Comparison of ENCODE assay signal across 9 mouse cellular contexts in the genomic region with DNA sequence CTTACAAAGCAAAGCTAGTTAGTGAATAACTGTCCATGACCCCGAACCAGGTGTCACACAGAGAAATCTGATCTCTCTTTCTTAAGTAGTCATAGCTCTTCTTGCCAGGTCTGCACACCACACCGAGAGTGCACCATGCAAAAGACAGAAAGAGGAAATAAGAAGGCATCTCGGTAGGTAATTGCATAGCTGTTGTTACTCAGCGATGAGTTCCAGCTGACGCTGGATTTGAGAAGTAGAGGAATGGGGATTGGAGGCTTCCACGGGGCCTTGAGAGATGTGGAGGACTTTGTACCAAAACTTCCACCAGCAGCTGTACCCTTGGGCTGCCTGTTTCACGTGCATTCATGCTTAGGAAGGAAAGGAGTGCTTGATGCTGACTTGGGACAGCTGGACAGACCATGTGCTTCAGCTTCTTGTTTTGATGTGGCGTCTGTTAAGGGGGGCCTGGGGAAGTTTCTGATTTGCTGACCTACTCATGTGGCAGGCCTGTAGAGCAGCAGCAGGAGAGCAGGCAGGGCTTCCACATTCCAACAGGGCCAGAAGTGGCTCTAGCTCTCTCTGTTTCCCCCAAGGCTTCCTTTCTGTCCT.
A peak's percentile ranks its signal among the peaks of the same experiment; 100 is the strongest.
DNase-seq lines count a peak whose midpoint lies in the region; ATAC-seq and TF ChIP-seq lines count a peak whose summit lies in the region.
"Had no signal": no experiment of that assay in that cellular context is flagged by ENCODE, and none has a peak within 500 bp of the region (broad histone marks: within the 10 kb centered on the region; RNA-seq: fewer than 3 reads in every experiment).

No protein-coding gene starts in this region.

- ATAC-seq in intestine, embryonic 16.5 days: peak; percentile 84
- ATAC-seq in lung, embryonic 14.5 days (ENCODE audit: insufficient read depth): peak; percentile 95

- H3K9ac ChIP-seq in intestine, embryonic 16.5 days (ENCODE audit: low read depth, low read length): no peak overlapping the region
- no peak overlapping the region for H3K9ac ChIP-seq in lung, embryonic 14.5 days

- H3K36me3 ChIP-seq in intestine, embryonic 16.5 days (ENCODE audit: control insufficient read depth, insufficient read depth, low read length): no peaks in the 10 kb centered on the region
- H3K36me3 ChIP-seq in lung, embryonic 14.5 days (ENCODE audit: insufficient read depth): no peaks in the 10 kb centered on the region

- intact Hi-C loops in left cerebral cortex, postnatal 4 days (cut with DNase I): no loop called here

- peak overlapping the region; percentile 47; the same call in 1 of the 2 replicates for H3K27ac ChIP-seq in intestine, embryonic 16.5 days (ENCODE audit: low read length)
- H3K27ac ChIP-seq in lung, embryonic 14.5 days (ENCODE audit: low read depth): 0 out of 2 replicates have a peak overlapping the region, but pooled peaks have one; percentile 50

- H3K4me3 ChIP-seq in intestine, embryonic 16.5 days (ENCODE audit: low read length): no peak overlapping the region
- no peak overlapping the region for H3K4me3 ChIP-seq in lung, embryonic 14.5 days (ENCODE audit: low read depth, low read length)
- H3K4me3 ChIP-seq: erythroblast, embryonic 14.5 days had no signal

- WGBS in intestine, embryonic 16.5 days: 19% methylated on average over 8 of the region's 8 CpGs
- 20% methylated on average over 8 of the region's 8 CpGs for WGBS in lung, embryonic 14.5 days

- H3K9me3 ChIP-seq in intestine, embryonic 16.5 days (ENCODE audit: control insufficient read depth, low read length): no peaks in the 10 kb centered on the region
- no peaks in the 10 kb centered on the region for H3K9me3 ChIP-seq in lung, embryonic 14.5 days (ENCODE audit: low read depth, low read length)

- no peaks in the 10 kb centered on the region for H3K27me3 ChIP-seq in intestine, embryonic 16.5 days (replicated peaks; ENCODE audit: control insufficient read depth, insufficient read depth, low read length)
- no peaks in the 10 kb centered on the region for H3K27me3 ChIP-seq in lung, embryonic 14.5 days (ENCODE audit: insufficient read depth, low read length)

- H3K4me1 ChIP-seq in intestine, embryonic 16.5 days (ENCODE audit: control insufficient read depth, insufficient read depth, low read length): peaks cover 10% of the 10 kb centered on the region; the same call in 1 of the 2 replicates
- no peaks in the 10 kb centered on the region for H3K4me1 ChIP-seq in lung, embryonic 14.5 days (ENCODE audit: insufficient read depth)

- H3K4me2 ChIP-seq in intestine, embryonic 16.5 days (ENCODE audit: low read depth, low read length): peak overlapping the region; percentile 14; the same call in 1 of the 2 replicates
- H3K4me2 ChIP-seq in lung, embryonic 14.5 days: peak overlapping the region; percentile 35; the same call in 1 of the 2 replicates

- DNase-seq in left cerebral cortex, postnatal 4 days: peak; percentile 5
- DNase-seq in left cerebral cortex, adult 8-10 months (ENCODE audit: low spot score in 2 of 2): no peak
- DNase-seq in heart, adult 18-20 months: peak; percentile 77 to 84
- peak; percentile 72 for DNase-seq in lung, embryonic 14.5 days
- peak; percentile 88 for DNase-seq in retina, postnatal 1 day
- no peak for DNase-seq in thymus, postnatal 36 days
- DNase-seq in urinary bladder, adult 2 months (ENCODE audit: low spot score): no peak

- no peak for TF ChIP-seq CTCF in lung, embryonic 14.5 days (IDR thresholded peaks at IDR 0.05; ENCODE audit: low read depth)

Comparison
In these comparisons a context has a peak if more than half of its experiments do, and no peak if none do; other contexts are left out.
1. DNase-seq: peak in left cerebral cortex, postnatal 4 days (single experiment), heart, adult 18-20 months (2 of 2), lung, embryonic 14.5 days (single experiment) and retina, postnatal 1 day (single experiment); none in left cerebral cortex, adult 8-10 months (0 of 2), thymus, postnatal 36 days (0 of 2) and urinary bladder, adult 2 months (single experiment).